Mouse (Mus musculus) heart, adult 18-20 months (tissue): ENCODE data around the gene Rgn. TPM values are rescaled to one million over a fixed set of nuclear protein-coding genes. Genes with fewer than 3 reads are reported as not detected.

ENCODE experiments used
- DNase-seq, 2 experiments: peaks; one replicate each; pipeline ENCODE4 v3.0.0; 2021 to 2022; ENCODE audit warnings: mixed read lengths in 1 of 2
- long read RNA-seq, 2 experiments: library from polyadenylated mRNA; stranded (forward); transcript quantifications; one replicate each; pipeline ENCODE4 v2.0.0; 2021
- total RNA-seq, 2 experiments: library from RNA; stranded (reverse); gene quantifications; 2 replicates each; pipeline ENCODE4 v1.2.3; 2021

The Rgn gene
- under 1 TPM; 0.28 to 0.52 TPM for total RNA-seq
- long read RNA-seq, experiment 1: 0 reads
- long read RNA-seq, experiment 2: 0 reads

DNA sequence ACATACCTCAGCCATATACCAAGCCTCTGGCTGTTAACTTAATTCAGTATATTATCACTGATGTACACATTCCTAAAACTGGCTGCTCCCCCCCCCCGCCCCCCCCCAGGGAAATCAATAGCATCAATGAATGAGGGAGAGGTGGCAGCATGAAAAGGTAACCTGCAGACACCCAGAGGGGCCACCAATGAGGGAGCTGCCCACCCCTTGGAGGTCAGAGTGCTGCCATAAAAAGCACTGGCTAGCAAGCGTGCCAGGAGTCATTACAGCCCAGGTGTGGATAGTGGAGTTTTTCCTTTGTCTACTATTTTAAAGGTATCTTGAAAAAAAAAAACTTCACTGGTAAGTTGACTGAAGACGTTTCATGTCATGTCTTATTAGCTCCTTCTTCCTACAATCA, at the start of gene Rgn:
Gene Rgn (plus strand): TSS at position 256 of the 400 bp plus-strand sequence.
- no peak for DNase-seq

DNA sequence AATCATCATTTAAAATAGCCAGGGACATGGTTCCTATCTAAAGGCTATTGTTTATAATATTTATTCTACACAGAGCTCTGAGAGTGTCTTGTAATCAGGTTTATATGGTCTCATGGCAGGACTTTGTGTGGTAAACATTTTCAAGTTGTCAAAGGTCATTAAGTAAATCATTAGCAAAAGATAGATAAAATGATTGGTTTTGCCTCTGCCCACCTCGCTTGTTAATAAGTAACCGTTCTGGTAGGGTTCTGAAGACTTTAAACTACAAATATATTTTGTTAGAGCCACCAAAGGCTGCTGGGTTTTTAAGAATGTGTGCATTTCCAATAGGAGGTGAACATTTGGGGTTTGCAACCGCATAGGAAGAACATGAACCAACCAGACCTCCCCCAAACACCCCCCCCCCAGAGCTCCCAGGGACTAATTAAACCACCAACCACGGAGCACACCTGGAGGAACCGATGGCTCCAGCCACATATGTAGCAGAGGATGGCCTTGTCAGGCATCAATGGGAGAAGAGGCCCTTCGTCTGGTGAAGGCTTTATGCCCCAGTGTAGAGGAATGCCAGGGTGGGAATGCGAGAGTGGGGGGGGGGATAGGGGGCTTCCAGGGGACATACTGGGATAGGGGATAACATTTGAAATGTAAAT, 29.2 kb upstream of the Rgn start:
- DNase-seq: no peak

DNA sequence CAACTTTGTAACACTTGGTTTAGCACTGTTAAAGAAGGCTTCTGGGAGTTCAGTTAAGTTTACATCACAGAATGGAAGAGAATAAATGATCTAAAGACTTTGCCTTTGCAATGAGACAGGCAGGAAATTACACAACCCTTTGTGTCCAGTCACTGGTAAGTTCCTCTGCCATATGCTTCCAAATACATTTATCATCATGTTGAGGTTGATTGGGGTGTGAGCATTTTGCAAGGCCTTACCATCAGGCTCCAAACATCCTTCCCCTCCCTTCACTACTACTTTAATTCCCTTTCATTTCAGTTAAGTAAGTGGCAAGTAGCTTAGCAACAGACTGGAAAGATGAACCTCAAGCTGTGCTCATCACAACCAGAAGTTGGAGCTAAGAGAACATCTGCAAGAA, 28.0 kb upstream of the Rgn start:
- no peak for DNase-seq

DNA sequence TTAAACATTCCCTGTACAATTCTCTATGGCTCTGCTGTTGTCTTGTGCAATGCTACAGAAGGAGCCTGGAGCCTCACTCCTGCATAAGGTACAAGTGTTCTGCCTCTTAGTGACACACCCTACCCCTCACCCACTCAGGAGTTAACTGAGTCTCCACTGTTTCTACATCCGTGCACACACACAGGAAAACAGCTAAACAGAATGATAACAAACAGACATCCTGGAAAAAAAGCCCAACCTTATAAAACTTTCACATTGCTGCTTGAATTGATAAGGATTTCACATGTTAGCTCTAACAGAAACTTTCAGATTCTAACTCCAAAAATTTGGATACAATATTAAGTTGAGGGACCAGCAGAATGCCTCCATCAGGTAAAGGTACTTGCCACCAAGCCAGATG, 17.0 kb upstream of the Rgn start:
- no peak for DNase-seq

DNA sequence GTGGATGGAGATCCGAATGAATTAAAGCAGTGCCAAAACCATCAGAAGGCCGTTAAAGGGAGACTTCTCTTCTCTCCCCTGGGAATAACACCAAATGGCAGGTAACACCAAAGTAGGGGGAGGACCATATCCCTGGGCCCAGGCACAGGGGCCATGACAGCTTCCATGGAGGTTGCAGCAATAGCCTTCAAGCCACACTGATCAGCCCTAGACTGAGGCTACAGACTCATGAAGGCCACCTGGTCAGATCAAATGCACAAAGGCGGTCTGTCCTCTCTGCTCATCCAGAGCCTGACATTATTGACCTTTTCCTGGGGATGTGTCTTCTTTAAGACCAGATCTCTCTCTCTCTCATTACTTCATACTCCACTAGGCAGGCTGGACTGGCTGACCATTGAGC, 5.7 kb upstream of the Rgn start:
- no peak for DNase-seq

DNA sequence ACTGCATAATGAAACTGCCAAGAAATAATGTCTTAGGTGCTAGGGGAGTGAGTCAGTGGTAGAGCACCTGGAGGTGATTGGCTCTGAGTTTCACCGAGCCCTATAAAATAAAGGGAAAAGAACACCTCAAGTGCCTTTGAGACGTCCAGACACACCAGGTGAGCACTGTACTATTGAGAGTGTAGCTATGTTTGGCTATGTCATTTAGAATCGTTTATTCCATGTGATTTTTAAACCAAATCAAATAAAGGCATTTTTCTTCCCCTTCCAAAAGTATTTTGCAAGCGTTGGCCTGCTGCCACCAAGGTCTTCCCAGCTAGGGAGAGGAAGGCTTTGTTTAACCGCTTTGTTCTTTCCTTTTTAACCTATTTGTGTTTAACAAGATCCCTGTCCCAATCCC, 2.0 kb upstream of the Rgn start:
- peak; percentile 10 to 38 for DNase-seq

DNA sequence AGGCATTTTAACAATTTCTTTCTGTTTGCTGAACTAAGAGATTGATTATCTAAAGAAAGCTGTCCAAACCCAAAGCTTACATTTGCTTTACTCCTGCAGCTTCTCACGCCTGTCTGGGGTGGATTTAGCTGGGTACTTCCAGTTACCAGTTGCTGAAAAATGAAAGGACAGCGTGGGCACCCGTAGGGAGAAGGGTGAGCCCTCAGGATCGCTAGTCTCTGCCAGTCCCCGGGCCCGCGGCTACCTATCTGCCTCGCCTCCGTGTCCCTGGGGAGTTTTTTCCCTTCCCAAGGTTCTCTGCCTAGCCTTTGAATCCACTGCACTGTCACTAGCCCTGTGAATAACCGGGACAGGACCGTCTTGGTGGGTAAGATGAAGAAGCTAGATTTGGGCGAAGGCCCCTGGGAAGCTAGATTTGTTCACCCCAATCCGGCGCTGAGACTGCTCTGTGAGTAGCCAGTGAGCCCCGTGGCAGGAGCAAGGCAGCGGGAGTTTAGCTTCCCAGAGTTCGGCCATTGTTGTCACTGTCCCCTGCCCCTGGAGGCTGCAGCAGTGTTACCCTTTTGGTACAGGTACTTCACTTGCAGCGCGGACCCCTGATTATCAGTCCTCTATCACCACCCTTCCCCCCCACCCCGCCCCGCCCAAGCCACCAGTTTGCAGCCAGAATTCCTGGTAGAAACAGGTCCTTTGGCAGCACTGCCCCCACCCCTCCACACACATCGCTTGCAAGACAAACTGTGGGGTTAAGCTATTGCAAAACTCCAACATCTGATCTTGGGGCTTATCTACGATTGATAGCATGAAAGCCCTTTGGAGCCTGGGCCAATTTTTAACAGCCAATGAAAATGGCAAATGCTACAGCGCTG, 1.3 kb upstream of the Rgn start:
- DNase-seq: peak in 1 of 2 experiments; percentile 20

DNA sequence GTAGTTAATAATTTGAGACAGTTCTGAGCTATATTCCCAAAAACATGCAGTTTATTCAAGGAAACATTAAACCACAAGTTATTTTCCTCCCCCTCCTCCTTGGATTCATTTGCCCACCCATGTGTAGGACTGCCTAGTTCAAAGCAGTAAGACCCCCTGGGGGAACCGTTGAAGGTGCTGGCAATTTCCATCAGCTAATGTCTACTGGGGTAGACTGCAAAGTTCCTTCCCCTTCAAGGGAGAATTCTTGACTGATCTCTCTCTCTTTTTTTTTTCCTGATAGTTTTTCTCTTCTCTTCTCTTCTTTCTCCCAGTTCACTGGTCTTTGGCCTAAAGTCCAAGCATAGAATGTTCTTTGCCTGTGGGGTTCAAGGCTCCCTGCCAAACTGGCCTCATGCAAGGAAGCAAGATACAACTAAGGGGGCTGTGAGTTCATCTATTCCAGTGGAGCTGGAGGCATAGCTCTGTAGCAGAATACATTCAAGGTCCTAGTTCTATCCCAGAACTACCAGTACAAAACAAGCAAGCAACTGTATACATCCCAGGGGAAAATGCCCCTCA, 627 bp upstream of the Rgn start:
- DNase-seq: no peak

DNA sequence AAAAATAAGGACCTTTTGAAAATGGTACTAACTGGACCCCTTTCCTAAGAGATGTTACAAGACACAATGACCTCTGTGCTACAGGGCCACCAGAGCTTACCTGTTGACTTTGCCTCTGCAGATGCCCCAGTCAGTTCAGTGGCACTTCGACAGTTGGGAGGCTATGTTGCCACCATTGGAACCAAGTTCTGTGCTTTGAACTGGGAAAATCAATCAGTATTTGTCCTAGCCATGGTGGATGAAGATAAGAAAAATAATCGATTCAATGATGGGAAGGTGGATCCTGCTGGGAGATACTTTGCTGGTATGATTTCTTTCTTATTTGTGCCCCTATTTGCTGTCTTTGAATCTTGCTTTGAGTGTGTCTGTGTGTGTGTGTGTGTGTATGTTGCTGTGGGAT, 2.6 kb downstream of the Rgn start:
- DNase-seq: no peak

DNA sequence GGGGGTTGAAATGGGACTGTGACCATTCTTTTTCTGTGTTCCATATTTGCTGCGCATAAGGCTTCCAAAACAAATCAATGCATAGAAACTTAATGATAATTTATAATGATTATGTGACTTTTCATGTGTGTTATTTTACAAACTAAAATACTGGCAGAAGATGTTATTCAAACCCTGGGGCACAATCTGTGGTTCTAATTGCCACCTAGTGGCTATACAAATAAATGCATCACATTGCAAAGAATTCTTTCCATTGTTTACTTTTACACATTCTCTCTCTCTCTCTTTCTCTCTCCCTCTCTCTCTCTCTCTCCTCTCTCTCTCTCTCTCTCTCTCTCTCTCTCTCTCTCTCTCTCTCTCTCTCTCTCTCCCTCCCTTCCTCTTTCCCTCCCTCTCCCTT, 12.3 kb downstream of the Rgn start:
- no peak for DNase-seq

DNA sequence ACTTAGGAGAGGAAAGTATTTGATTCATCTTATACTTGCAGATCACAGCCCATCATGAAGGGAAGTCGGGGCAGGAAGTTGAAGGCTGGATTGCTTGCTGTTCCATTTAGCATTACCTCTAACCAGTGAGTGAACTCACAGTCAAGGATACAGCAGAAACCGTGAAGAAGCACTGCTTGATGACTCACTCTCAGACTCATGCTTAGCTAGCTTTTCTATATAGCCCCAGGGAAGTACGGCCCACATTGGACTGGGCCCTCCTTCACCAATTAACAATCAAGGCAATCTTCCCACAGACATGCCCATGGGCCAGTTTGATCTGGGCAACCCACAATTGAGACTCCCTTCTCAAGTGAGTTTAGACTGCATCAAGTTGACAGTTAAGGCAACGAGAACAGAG, 14.4 kb downstream of the Rgn start:
- no peak for DNase-seq

DNA sequence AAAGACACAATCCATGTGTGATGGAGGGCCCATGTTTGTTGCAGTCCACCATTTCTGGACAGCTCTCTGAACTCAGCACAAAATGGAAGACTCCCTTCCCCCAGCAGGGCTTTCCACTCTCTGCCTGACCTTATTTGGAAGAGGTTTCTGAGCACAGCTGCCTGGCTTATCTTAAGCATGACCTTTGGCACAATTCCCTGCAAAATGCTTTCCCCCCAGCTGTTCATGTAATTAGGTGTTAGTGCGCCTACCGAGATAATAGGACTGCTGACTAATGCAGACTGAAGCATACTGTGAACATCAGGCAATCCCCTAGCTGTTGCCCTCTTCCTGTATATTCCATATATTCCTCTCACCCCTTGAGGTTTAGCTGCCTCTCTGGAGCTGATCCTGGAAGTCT, 21.4 kb downstream of the Rgn start:
- DNase-seq: peak; percentile 27 to 67

DNA sequence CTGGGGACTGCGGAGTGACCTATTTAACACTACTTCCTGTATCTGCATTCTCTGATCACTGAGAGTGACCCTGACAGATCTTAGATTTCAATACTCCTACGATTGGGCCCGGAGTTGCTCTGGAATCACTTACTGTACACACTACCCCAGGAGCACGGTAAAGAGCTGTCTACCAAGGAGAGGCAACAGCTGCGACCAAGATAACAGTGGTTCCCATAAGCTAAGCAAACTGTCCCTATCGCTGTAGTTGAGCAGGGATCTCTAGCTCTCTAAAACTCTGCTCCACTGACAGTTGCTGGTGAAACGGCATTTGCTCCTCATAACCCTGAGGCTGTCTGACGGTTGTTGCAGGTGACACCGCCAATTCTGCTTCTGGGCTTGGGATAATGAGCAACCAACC, 23.1 kb downstream of the Rgn start:
- no peak for DNase-seq

DNA sequence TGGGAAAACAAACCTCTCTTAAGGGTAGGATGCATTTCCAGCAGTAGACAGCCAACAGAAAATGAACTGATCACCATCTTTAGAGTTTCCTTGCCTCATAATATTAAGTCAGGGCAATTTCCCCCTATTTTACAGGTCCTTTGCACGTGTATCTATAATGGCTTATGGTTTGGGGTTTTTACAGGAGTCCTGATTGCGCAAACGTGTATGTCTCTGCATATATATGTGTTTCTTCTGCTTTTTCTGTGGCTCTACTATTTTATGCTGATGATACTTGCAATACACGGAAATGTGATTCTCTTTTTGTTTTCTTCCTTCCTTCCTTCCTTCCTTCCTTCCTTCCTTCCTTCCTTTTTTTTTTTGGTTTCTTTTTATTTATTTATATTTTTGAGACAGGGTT, 24.3 kb downstream of the Rgn start:
- no peak for DNase-seq

DNA sequence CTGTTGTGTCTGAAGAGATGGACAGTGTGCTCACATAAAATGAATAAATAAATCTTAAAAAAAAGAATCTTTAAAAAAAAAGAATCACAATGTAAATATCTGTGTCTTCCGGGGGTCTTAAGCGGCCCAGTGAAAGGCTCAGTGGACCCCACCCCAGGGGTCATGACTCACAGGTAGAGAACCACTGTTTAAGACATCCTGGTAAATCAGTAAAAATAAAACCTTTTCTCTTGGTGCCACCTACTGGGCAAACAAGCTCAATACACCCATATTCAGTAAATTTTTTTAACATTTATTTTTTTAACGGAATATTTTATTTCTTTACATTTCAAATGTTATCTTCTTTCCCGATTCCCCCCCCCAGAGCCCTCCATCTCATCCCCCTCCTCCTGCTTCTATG, 38.4 kb downstream of the Rgn start:
- DNase-seq: peak in 1 of 2 experiments; percentile 29

DNA sequence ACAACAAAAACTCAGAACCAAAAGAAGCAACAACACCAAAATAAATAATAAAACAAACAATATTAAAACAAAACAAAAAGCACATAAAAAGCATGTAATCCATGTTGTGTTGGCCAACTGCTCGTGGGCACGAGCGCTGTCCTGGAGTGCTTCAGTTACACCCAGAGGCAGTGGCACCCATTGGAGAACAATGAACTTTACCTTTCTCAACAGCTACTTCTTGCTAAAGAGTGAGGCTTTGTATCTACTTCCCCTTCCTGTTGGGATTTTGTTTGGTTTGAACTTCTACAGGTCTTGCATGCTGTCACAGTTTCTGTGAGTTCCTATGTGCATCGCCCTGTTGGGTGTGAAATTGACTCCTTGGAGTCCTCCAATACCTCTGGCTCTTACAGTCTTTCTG, 58.9 kb downstream of the Rgn start:
- DNase-seq: no peak

Other genes with a start within 250 kb of the Rgn start
- 10 to 100 TPM; 10.4 TPM for gene Rp2, start 185.3 kb upstream of the Rgn start, total RNA-seq
- gene Jade3, start 124.1 kb upstream of the Rgn start, total RNA-seq: 1 to 10 TPM; 2.0 to 2.1 TPM
- 10 to 100 TPM; 16.4 to 19.2 TPM for gene Rbm10, start 67.7 kb downstream of the Rgn start, total RNA-seq
- 100 to 1,000 TPM; 646 to 672 TPM for gene Ndufb11, start 67.8 kb downstream of the Rgn start, total RNA-seq
- 100 to 1,000 TPM; 206 to 212 TPM for gene Uba1, start 108.5 kb downstream of the Rgn start, total RNA-seq
- gene Cdk16, start 138.2 kb downstream of the Rgn start, total RNA-seq: 100 to 1,000 TPM; 107 to 117 TPM
- gene Usp11, start 154.1 kb downstream of the Rgn start, total RNA-seq: 1 to 10 TPM; 4.6 to 7.8 TPM
- gene Araf, start 248.0 kb downstream of the Rgn start, total RNA-seq: 10 to 100 TPM; 81.2 to 83.4 TPM